Mouse (Mus musculus): ENCODE results near the gene Adm2.

The Adm2 gene

DNA sequence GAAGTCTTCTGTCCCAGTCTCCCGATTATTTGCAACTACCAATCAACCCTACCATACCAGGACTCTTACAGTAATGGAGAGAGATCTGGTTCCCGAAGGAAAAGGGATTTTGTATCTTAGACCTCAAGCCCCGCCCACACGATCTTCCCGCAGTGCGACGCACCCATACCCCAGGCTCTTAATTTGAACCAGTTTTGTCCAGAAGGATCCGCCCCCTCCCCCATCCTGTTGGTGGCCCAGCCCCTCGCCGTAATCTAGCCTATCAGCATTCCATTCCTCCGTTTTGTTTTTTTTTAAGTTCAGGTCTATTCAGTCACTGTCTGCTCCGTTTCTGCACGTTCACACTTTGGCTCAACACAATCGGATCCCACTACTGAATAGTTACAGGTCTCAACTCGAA lies 33.9 kb downstream of the Adm2 start:
- no peak for DNase-seq (ENCODE audit: low spot score)

DNA sequence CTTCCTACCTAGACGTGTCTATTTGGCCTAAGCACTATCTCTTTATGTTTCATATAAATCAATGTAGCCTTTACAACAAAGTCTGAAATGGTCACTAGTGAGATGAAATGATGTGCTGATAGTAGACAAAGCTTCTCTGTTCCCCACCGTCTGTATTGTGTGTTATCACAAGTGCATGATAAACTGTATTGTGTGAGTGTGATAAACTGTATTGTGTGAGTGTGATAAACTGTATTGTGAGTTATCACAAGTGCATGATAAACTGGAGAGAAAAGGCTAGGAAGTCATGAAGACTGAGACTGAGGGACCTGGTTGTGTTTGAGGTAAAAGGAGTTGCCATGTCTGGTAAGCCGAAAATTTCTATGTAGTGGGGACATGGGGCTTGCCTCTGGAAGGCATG lies 36.3 kb downstream of the Adm2 start:
- DNase-seq (ENCODE audit: low spot score): no peak

GRCm38 (mm10) chr15:89363051-89363450 lies 40.5 kb downstream of the Adm2 start:
- DNase-seq (ENCODE audit: low spot score): no peak

- DNase-seq (ENCODE audit: low spot score): no peak
Measured at GRCm38 (mm10) chr15:89365141-89365551, 42.6 kb downstream of the Adm2 start.

- DNase-seq (ENCODE audit: low spot score): no peak
Measured at GRCm38 (mm10) chr15:89372068-89372467, 49.5 kb downstream of the Adm2 start.

DNA sequence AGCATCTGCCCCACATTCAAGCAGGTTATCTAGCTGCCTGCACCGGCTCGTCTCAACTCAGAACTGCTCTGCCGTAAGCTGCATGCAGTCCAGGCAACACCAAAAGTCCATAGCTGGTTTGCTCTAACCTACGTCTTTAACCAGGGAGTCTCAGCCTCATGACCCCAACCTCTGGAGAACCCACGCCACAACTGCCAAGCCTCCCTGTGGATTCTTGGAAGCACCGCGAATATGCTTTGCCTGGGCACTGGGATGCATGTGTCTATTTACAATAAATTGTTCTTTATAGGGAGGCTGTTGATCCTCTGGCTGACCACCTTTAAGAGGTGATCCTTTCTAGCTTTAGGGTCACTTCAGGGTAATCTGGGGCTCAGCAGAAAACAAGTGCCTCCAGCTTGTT lies 50.0 kb downstream of the Adm2 start:
- DNase-seq (ENCODE audit: low spot score): no peak

DNA sequence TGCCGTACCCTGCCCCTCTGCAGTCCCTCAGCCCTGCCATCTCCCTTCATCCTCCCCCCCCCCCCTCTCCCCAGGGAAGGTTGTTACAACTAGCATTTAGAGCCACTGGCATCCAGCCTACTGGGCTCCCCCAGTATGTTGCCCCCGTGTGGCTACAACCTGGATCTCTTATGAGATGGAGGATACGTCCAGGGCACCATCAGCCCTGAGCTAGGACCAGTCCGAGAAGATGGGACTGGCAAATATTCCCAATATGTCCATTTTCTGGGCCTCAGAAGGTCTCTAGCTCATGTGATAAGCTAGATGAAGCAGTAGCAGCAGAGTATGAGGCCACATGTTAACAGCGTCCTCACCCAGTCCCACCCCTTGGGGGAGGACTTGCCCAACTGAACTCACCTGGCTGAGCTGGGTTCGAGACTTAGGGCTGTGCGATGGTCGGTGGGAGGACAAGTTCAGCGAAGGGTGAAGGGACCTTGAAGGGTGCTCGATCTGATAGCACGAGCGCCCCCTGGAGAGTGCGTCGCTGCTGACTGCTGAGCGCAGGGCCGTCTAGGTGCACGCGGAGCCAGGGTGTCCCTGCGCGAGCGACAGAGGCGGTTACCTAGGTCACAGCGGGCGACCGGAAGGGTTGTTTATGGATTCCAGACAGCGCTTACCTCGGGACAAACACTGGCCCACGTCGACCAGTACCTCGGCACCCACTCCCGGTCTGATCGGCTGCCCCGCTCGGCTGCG lies 50.7 kb downstream of the Adm2 start:
- peak; percentile 67 for DNase-seq (ENCODE audit: low spot score)

- peak; percentile 92 for DNase-seq (ENCODE audit: low spot score)
Measured at GRCm38 (mm10) chr15:89373762-89374248, 51.3 kb downstream of the Adm2 start, which contains the start of gene Sco2. Gene Sco2, minus strand, starts transcription at chr15:89373846.
